21 mouse cellular contexts compared by ENCODE assay signal in the genomic region with DNA sequence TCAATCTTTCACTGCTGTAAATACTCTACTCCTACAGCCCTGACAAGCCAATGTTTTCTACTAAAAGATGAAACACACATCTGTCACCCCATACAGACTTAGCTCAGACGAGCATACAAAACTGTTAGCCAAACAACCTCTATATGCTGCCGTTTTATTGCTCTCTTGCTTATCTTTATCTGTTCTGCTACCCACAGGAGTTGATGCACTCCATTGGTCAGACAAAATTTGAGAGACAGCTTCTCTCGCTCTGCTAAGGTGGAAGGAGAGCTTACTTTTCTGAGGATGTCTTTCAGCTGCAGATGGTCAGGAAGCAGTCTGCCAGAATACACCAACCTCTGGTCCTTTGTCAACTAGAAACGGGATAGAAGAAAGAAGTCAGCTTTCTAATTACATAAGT. TPM values are rescaled to one million over a fixed set of nuclear protein-coding genes. Genes with fewer than 3 reads are reported as not detected.
"Had no signal": no experiment of that assay in that cellular context is flagged by ENCODE, and none has a peak within 500 bp of the region (broad histone marks: within the 10 kb centered on the region; RNA-seq: fewer than 3 reads in every experiment).

No protein-coding gene starts in this region.

- DNase-seq: kidney, adult 11 months; kidney, adult 9 months; kidney, postnatal 36 days; lung, postnatal 36 days; thymus, adult 18-20 months; thymus, postnatal 14 days had no signal

- H3K27me3 ChIP-seq: limb, embryonic 15.5 days; liver, embryonic 12.5 days; megakaryocyte, embryonic 14.5 days; midbrain, embryonic 13.5 days had no signal

- H3K4me2 ChIP-seq: limb, embryonic 15.5 days; liver, embryonic 12.5 days; midbrain, embryonic 13.5 days had no signal

- H3K4me1 ChIP-seq: limb, embryonic 15.5 days; midbrain, embryonic 13.5 days had no signal

- H3K9me3 ChIP-seq: limb, embryonic 15.5 days; liver, embryonic 12.5 days; megakaryocyte, embryonic 14.5 days; midbrain, embryonic 13.5 days had no signal

- ATAC-seq: liver, embryonic 12.5 days; midbrain, embryonic 13.5 days had no signal

- H3K4me3 ChIP-seq: limb, embryonic 15.5 days; liver, embryonic 12.5 days; megakaryocyte, embryonic 14.5 days; midbrain, embryonic 13.5 days had no signal

- H3K27ac ChIP-seq: kidney, postnatal 0 days; limb, embryonic 15.5 days; liver, embryonic 12.5 days; midbrain, embryonic 13.5 days had no signal

- H3K9ac ChIP-seq: limb, embryonic 15.5 days; liver, embryonic 12.5 days; midbrain, embryonic 13.5 days had no signal

RNA-seq across cellular contexts. Expression of a gene that starts 43.7 kb away (rescaled TPM):
- total RNA-seq: layer of hippocampus, adult 18-20 months; layer of hippocampus, postnatal 10 days; left cerebral cortex, adult 18-20 months; left cerebral cortex, postnatal 25 days; midbrain, postnatal 0 days had no signal
- polyA plus RNA-seq: intestine, embryonic 14.5 days; kidney, postnatal 0 days; limb, embryonic 11.5 days; limb, embryonic 15.5 days; liver, embryonic 12.5 days; liver, embryonic 16.5 days; lung, embryonic 16.5 days; midbrain, embryonic 13.5 days; midbrain, postnatal 0 days; neural tube, embryonic 14.5 days had no signal
